Mouse (Mus musculus): ENCODE results near the gene Grb10. TPM values are rescaled to one million over a fixed set of nuclear protein-coding genes. Genes with fewer than 3 reads are reported as not detected.

Gene Grb10
- polyA plus RNA-seq, 1 experiment from 2014 or later, result 121 TPM

DNA sequence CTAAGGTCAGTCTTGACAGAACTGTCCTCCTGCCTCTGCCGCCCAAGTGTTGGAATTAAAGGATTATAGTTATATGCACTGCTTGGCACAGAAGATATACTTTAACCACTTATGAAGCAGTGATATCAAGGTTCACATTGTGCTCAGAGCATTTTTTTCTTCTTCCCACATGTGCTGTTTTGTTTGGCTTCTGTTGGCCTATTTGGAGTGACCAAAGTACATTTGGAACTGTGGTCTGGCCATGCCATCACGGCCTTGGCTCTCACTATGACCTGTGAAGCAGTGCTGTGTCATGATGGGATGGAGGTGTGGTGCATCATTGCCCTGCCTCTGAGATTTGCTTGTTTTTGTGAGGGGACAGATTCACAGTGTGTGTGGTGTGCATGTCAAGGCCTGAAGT, 109.9 kb downstream of the Grb10 start:
- H3K9ac ChIP-seq (replicated peaks), result no peak overlapping the region
- WGBS (ENCODE audit: insufficient replicate concordance), result 64% methylated on average over 2 of the region's 2 CpGs
- peaks cover 9% of the 10 kb centered on the region; the same call in 1 of the 2 replicates for H3K4me1 ChIP-seq (ENCODE audit: insufficient read depth)
- H3K27me3 ChIP-seq (ENCODE audit: insufficient read depth, low read length), result no peaks in the 10 kb centered on the region
- no peaks in the 10 kb centered on the region for H3K9me3 ChIP-seq (ENCODE audit: low read length)
- peak overlapping the region; percentile 80 for H3K27ac ChIP-seq (ENCODE audit: low read depth)
- H3K36me3 ChIP-seq (replicated peaks; ENCODE audit: insufficient read depth, low read length), result peaks cover 7% of the 10 kb centered on the region; the same call in 1 of the 2 replicates
- peak; percentile 46 for DNase-seq
- no peak overlapping the region for H3K4me3 ChIP-seq (ENCODE audit: low read depth, low read length)
- ATAC-seq, result peak; percentile 74
- peak; percentile 44; the same call in 1 of the 2 replicates for TF ChIP-seq EP300 (IDR thresholded peaks at IDR 0.05; ENCODE audit: low read depth)
- TF ChIP-seq CTCF (IDR thresholded peaks at IDR 0.05; ENCODE audit: low read depth), result no peak
- H3K4me2 ChIP-seq (ENCODE audit: low read depth, low read length), result no peak overlapping the region

DNA sequence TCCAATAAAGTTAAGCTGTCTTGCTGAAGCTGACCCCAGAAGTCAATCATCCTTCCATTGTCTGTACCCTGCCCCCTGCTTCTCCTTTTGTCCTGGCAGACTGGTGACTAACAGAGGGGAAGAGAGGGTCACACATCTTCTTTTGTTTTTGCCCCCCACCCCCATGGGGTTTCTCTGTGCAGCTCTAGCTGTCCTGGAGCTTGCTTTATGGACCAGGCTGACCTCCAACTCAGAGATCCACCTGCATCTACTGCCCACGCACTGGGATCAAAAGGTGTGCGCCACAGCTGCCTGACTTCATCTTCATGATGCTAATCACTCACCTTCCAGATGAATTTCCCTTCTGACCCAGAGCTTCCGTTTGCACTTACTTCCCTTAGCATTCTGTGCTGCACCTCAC, 114.6 kb downstream of the Grb10 start:
- Histone ChIP-seq H3K9me3 (ENCODE audit: low read length) (no peaks in the 10 kb centered on the region), H3K4me3 (ENCODE audit: low read depth, low read length) (no peak overlapping the region), H3K4me1 (ENCODE audit: insufficient read depth) (peaks cover 2% of the 10 kb centered on the region; the same call in 1 of the 2 replicates), H3K4me2 (ENCODE audit: low read depth, low read length) (no peak overlapping the region), H3K27ac (ENCODE audit: low read depth) (no peak overlapping the region), H3K9ac (replicated peaks) (no peak overlapping the region), H3K27me3 (ENCODE audit: insufficient read depth, low read length) (no peaks in the 10 kb centered on the region), H3K36me3 (replicated peaks; ENCODE audit: insufficient read depth, low read length) (no peaks in the 10 kb centered on the region)
- ATAC-seq, result no peak
- no peak for DNase-seq
- WGBS (ENCODE audit: insufficient replicate concordance), result 62% methylated on average over 3 of the region's 3 CpGs
- no peak for TF ChIP-seq CTCF (IDR thresholded peaks at IDR 0.05; ENCODE audit: low read depth)
- no peak for TF ChIP-seq EP300 (IDR thresholded peaks at IDR 0.05; ENCODE audit: low read depth)

DNA sequence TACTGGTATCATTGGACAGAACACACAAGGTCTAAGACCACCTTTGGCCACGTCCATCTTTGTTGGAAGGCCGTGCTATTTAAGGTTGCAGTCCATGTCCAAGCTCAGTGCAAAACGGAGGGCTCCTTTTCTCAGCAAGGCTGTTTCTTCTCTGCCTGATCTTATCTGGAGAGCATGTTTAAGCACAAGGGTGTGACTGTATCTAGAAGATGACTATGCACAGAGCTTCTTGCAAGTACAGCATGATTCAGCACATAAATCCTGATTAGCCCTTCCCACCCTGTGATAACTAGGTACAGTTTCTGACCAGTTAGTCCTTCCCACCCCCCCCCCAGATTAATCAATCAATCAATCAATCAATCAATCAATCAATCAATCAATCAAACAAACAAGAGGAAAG, 115.1 kb downstream of the Grb10 start:
- H3K4me2 ChIP-seq (ENCODE audit: low read depth, low read length), result peak overlapping the region; percentile 31; the same call in 1 of the 2 replicates
- H3K4me1 ChIP-seq (ENCODE audit: insufficient read depth), result no peaks in the 10 kb centered on the region
- no peak overlapping the region for H3K4me3 ChIP-seq (ENCODE audit: low read depth, low read length)
- 0 out of 2 replicates have a peak, but pooled peaks have one; percentile 40 for TF ChIP-seq EP300 (IDR thresholded peaks at IDR 0.05; ENCODE audit: low read depth)
- no peak for TF ChIP-seq CTCF (IDR thresholded peaks at IDR 0.05; ENCODE audit: low read depth)
- H3K9ac ChIP-seq (replicated peaks), result no peak overlapping the region
- no peak overlapping the region for H3K27ac ChIP-seq (ENCODE audit: low read depth)
- ATAC-seq (no peak), DNase-seq (no peak)
- no peaks in the 10 kb centered on the region for H3K36me3 ChIP-seq (replicated peaks; ENCODE audit: insufficient read depth, low read length)
- H3K27me3 ChIP-seq (ENCODE audit: insufficient read depth, low read length), result no peaks in the 10 kb centered on the region
- no peaks in the 10 kb centered on the region for H3K9me3 ChIP-seq (ENCODE audit: low read length)
- 73% methylated on average over 3 of the region's 3 CpGs for WGBS (ENCODE audit: insufficient replicate concordance)

DNA sequence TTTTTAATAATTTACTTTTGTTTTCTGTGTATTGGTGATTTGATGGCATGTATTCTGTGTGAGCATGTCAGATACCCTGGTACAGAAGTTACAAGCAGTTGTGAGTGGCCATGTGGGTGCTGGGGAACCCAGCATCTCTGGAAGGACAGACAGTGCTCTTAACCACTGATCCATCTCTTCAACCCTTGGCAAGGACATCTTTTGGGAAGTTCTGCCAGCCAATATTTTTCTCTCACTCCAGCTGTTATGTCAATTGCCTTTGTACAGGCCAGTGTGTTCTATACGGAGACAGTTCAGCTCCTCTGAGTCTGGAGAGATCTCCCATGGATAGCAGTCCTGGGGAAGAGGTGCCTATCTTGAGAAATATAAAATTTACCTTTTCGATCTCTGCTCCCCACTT, 116.4 kb downstream of the Grb10 start:
- no peak overlapping the region for H3K4me2 ChIP-seq (ENCODE audit: low read depth, low read length)
- H3K4me3 ChIP-seq (ENCODE audit: low read depth, low read length), result no peak overlapping the region
- DNase-seq, result no peak
- H3K4me1 ChIP-seq (ENCODE audit: insufficient read depth), result no peaks in the 10 kb centered on the region
- no peaks in the 10 kb centered on the region for H3K36me3 ChIP-seq (replicated peaks; ENCODE audit: insufficient read depth, low read length)
- TF ChIP-seq CTCF (IDR thresholded peaks at IDR 0.05; ENCODE audit: low read depth), result no peak
- no peak for TF ChIP-seq EP300 (IDR thresholded peaks at IDR 0.05; ENCODE audit: low read depth)
- H3K9ac ChIP-seq (replicated peaks), result no peak overlapping the region
- no peaks in the 10 kb centered on the region for H3K9me3 ChIP-seq (ENCODE audit: low read length)
- ATAC-seq, result no peak
- no peaks in the 10 kb centered on the region for H3K27me3 ChIP-seq (ENCODE audit: insufficient read depth, low read length)
- H3K27ac ChIP-seq (ENCODE audit: low read depth), result no peak overlapping the region
- 83% methylated on average over 2 of the region's 2 CpGs for WGBS (ENCODE audit: insufficient replicate concordance)

DNA sequence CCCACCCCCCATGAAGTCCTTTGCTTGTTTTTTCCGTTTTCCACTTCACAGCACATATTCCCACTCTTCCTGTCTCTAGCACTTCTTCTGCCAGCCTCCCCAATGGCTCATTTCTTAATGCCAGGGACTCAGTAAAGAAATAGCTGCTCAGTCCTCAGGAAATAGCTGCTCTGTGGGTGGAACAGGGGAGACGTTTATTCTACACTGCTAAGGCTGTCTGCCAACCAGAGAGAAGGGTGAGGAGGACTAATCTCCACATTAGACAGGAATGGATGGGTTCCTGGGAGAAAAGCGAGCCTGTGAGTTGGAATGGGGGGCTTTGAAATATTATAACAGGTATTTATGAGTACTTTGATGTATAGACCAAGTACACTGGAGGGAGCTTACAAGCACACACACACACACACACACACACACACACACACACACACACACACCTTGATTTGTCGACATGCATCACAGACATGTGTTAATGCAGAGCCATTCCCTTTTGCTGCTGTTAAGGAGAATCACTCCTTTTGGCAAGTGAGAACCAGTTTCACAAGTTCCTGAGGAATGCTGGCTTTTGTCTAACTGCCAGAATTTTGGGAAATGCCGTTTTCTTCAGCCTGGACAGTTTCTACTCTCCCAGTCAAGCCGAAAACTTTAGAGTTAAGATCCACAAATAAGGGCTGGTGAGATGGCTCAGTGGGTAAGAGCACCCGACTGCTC, 130.6 kb downstream of the Grb10 start:
- no peak overlapping the region for H3K4me2 ChIP-seq (ENCODE audit: low read depth, low read length)
- TF ChIP-seq CTCF (IDR thresholded peaks at IDR 0.05; ENCODE audit: low read depth) (no peak), EP300 (IDR thresholded peaks at IDR 0.05; ENCODE audit: low read depth) (no peak)
- H3K36me3 ChIP-seq (replicated peaks; ENCODE audit: insufficient read depth, low read length), result no peaks in the 10 kb centered on the region
- no peak overlapping the region for H3K9ac ChIP-seq (replicated peaks)
- no peaks in the 10 kb centered on the region for H3K27me3 ChIP-seq (ENCODE audit: insufficient read depth, low read length)
- H3K4me1 ChIP-seq (ENCODE audit: insufficient read depth), result no peaks in the 10 kb centered on the region
- no peak overlapping the region for H3K27ac ChIP-seq (ENCODE audit: low read depth)
- no peak overlapping the region for H3K4me3 ChIP-seq (ENCODE audit: low read depth, low read length)
- DNase-seq, result no peak
- H3K9me3 ChIP-seq (ENCODE audit: low read length), result no peaks in the 10 kb centered on the region
- WGBS (ENCODE audit: insufficient replicate concordance), result 57% methylated on average over 7 of the region's 7 CpGs
- no peak for ATAC-seq

DNA sequence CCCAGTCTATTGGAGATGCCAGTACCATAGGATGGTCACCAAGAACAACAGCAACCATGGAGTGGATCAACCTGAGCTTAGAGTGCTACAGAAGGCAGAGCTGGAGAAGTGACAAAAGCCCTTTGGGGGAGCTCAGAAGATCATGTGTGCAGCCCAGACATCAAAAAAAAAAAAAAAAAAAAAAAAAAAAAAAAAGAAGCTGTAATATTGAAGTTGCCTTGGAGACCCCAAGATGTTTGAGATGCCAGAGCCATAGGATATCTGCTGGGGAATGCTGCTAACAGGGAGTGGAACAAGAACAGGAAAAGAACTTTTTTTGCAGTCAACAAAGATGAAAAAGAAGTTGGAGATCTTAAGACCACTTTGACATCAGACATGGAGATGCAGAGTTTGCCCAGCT, 133.0 kb downstream of the Grb10 start:
- DNase-seq, result no peak
- Histone ChIP-seq H3K4me2 (ENCODE audit: low read depth, low read length) (no peak overlapping the region), H3K4me1 (ENCODE audit: insufficient read depth) (no peaks in the 10 kb centered on the region), H3K4me3 (ENCODE audit: low read depth, low read length) (no peak overlapping the region), H3K9me3 (ENCODE audit: low read length) (no peaks in the 10 kb centered on the region), H3K36me3 (replicated peaks; ENCODE audit: insufficient read depth, low read length) (no peaks in the 10 kb centered on the region), H3K27me3 (ENCODE audit: insufficient read depth, low read length) (no peaks in the 10 kb centered on the region), H3K27ac (ENCODE audit: low read depth) (no peak overlapping the region), H3K9ac (replicated peaks) (no peak overlapping the region)
- no peak for ATAC-seq
- TF ChIP-seq EP300 (IDR thresholded peaks at IDR 0.05; ENCODE audit: low read depth) (no peak), CTCF (IDR thresholded peaks at IDR 0.05; ENCODE audit: low read depth) (no peak)

Measured in liver, postnatal 0 days (tissue).